ENCODE assay signal across 9 mouse cellular contexts in the genomic region with DNA sequence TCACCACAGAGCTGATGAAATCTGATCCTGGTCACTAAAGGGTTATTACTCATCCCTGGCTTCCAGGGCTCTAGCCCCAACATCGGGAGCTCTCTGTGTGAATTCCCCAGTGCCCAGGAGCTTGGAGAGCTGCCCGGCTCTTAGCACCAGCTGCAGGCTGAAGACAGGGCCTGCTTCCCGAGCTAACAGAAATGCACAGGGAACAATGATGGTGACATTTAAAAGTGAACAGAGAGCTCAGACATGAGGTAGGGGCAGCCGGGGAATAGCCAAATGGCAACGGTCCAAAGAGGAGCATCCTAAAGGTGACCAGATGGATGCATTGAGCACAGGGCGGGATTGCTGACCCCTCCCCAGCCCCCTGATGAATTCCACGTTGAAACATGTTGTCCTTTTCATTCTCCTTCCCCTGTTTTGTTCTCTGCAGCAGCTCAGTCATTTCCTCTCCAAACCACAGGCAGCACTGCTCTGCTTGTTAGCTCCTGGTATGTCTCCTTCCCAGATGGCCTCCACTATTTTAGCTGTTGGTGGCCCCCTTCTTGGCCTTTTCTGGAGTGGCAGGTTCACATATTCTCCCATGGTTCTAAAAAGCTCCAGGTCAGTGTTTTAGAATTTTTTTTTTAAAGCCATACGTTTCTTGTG. TPM values are rescaled to one million over a fixed set of nuclear protein-coding genes. Genes with fewer than 3 reads are reported as not detected.
DNase-seq lines count a peak whose midpoint lies in the region; ATAC-seq lines count a peak whose summit lies in the region.
"Had no signal": no experiment of that assay in that cellular context is flagged by ENCODE, and none has a peak within 500 bp of the region (broad histone marks: within the 10 kb centered on the region; RNA-seq: fewer than 3 reads in every experiment).

No protein-coding gene starts in this region.

- H3K4me2 ChIP-seq in forebrain, embryonic 15.5 days (replicated peaks), result no peak overlapping the region
- no peak overlapping the region for H3K4me2 ChIP-seq in hindbrain, embryonic 14.5 days (replicated peaks)
- H3K4me2 ChIP-seq in neural tube, embryonic 13.5 days, result no peak overlapping the region

- H3K27me3 ChIP-seq in forebrain, embryonic 15.5 days, result no peaks in the 10 kb centered on the region
- H3K27me3 ChIP-seq in hindbrain, embryonic 14.5 days (ENCODE audit: control insufficient read depth, insufficient read depth, low read length), result no peaks in the 10 kb centered on the region
- no peaks in the 10 kb centered on the region for H3K27me3 ChIP-seq in neural tube, embryonic 13.5 days

- peak overlapping the region; percentile 87 for H3K27ac ChIP-seq in forebrain, embryonic 15.5 days (replicated peaks)
- H3K27ac ChIP-seq in hindbrain, embryonic 14.5 days, result peak overlapping the region; percentile 80
- peak overlapping the region; percentile 85 for H3K27ac ChIP-seq in neural tube, embryonic 13.5 days (replicated peaks)
- H3K27ac ChIP-seq: kidney, postnatal 0 days had no signal

- WGBS in forebrain, embryonic 15.5 days, result 41% methylated on average over 8 of the region's 8 CpGs
- 34% methylated on average over 8 of the region's 8 CpGs for WGBS in hindbrain, embryonic 14.5 days
- WGBS in neural tube, embryonic 13.5 days, result 36% methylated on average over 8 of the region's 8 CpGs

- no peak overlapping the region for H3K4me3 ChIP-seq in forebrain, embryonic 15.5 days
- no peak overlapping the region for H3K4me3 ChIP-seq in hindbrain, embryonic 14.5 days (replicated peaks; ENCODE audit: low read length)
- H3K4me3 ChIP-seq in neural tube, embryonic 13.5 days, result no peak overlapping the region

- H3K9ac ChIP-seq in forebrain, embryonic 15.5 days (replicated peaks), result no peak overlapping the region
- H3K9ac ChIP-seq in hindbrain, embryonic 14.5 days, result no peak overlapping the region
- no peak overlapping the region for H3K9ac ChIP-seq in neural tube, embryonic 13.5 days

- peak; percentile 71 for DNase-seq in adrenal gland, postnatal 10 days
- no peak for DNase-seq in adrenal gland, postnatal 4 days (ENCODE audit: low spot score in 2 of 2)
- peak; percentile 73 for DNase-seq in 3134 (ENCODE audit: extremely low read depth, insufficient read length, low spot score)
- peak; percentile 61 for DNase-seq in hindbrain, embryonic 14.5 days (ENCODE audit: low spot score)
- no peak for DNase-seq in thymus, postnatal 36 days
- no peak for DNase-seq in B cell, adult 2 months

- H3K36me3 ChIP-seq in forebrain, embryonic 15.5 days, result peaks cover 26% of the 10 kb centered on the region
- H3K36me3 ChIP-seq in hindbrain, embryonic 14.5 days (replicated peaks; ENCODE audit: control insufficient read depth, insufficient read depth), result peaks cover 68% of the 10 kb centered on the region
- H3K36me3 ChIP-seq in neural tube, embryonic 13.5 days, result peaks cover 73% of the 10 kb centered on the region

- no peaks in the 10 kb centered on the region for H3K9me3 ChIP-seq in forebrain, embryonic 15.5 days
- no peaks in the 10 kb centered on the region for H3K9me3 ChIP-seq in hindbrain, embryonic 14.5 days (ENCODE audit: control insufficient read depth, low read length)
- H3K9me3 ChIP-seq in neural tube, embryonic 13.5 days, result no peaks in the 10 kb centered on the region

- peaks cover 17% of the 10 kb centered on the region; the same call in 1 of the 2 replicates for H3K4me1 ChIP-seq in forebrain, embryonic 15.5 days
- peaks cover 6% of the 10 kb centered on the region; the same call in 1 of the 2 replicates for H3K4me1 ChIP-seq in hindbrain, embryonic 14.5 days (replicated peaks; ENCODE audit: control insufficient read depth, insufficient read depth, low read length)
- peaks cover 38% of the 10 kb centered on the region for H3K4me1 ChIP-seq in neural tube, embryonic 13.5 days (replicated peaks)

- peak; percentile 67 for ATAC-seq in forebrain, embryonic 15.5 days (replicated peaks)
- ATAC-seq in hindbrain, embryonic 14.5 days (ENCODE audit: low FRiP score), result peak; percentile 79
- ATAC-seq in neural tube, embryonic 13.5 days (ENCODE audit: low read depth), result peak; percentile 82

RNA-seq across cellular contexts. Expression of a gene that starts 58.4 kb away (rescaled TPM):
- total RNA-seq in adrenal gland, postnatal 10 days (2021), result 10 to 100 TPM; 70.7 to 71.5 TPM
- total RNA-seq in adrenal gland, postnatal 4 days (2021), result 100 to 1,000 TPM in 1 of 2 experiments, 10 to 100 TPM in 1; 98.8 to 106 TPM
- polyA plus RNA-seq in forebrain, embryonic 15.5 days (2015; fragmentation: Nextera tagmentation; extraction: Ambion mirVana), result 220 and 247 TPM in 2 replicates
- polyA plus RNA-seq in hindbrain, embryonic 14.5 days (2014; fragmentation: Nextera tagmentation; extraction: Ambion mirVana), result 247 and 275 TPM in 2 replicates
- 215 and 237 TPM in 2 replicates for polyA plus RNA-seq in neural tube, embryonic 13.5 days (2015; fragmentation: Nextera tagmentation; extraction: Ambion mirVana)

Comparison
In these comparisons a context has a peak if more than half of its experiments do, and no peak if none do; other contexts are left out.
1. DNase-seq: peak in adrenal gland, postnatal 10 days (single experiment), 3134 (single experiment) and hindbrain, embryonic 14.5 days (single experiment); none in adrenal gland, postnatal 4 days (0 of 2), thymus, postnatal 36 days (0 of 2) and B cell, adult 2 months (0 of 2).
2. Peak in every context shown above with its lines, with median percentiles within 50 percentile points of each other: ATAC-seq and H3K27ac ChIP-seq.